Mouse (Mus musculus): Measurements from ENCODE around the gene Dixdc1.
"Not testable (repeated sequence)": the region's sequence is repeated elsewhere in the genome, so short reads cannot be mapped to it uniquely, and the experiment has no call there.

The Dixdc1 gene

DNA sequence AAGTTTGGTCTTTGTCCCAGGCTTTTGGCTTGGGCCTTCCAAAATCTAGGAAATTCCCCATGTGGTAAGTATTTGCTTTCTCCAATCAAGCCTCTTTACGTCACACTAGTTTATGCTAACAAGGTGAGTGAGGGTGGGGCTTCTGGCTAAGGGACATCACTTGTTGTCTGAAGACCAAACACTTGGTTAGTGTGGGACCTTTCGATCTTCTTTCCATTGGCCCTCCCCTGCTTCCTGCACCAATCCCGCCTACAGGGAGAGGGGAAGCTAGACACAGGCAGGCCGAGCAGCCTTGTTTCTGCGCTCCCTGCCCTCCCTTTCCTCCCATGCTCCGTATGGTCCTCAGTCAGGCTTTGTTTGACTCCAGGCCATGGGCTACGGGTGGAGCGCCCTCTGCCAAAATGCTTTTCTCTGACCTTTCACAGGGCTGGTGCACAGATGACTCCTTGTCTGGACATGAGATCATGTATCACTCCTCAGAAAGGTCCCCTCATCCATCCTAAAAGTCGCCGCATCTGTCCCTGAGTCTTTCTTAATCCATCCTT is 92.4 kb downstream of the Dixdc1 start:
- DNase-seq (ENCODE audit: low spot score): no peak

DNA sequence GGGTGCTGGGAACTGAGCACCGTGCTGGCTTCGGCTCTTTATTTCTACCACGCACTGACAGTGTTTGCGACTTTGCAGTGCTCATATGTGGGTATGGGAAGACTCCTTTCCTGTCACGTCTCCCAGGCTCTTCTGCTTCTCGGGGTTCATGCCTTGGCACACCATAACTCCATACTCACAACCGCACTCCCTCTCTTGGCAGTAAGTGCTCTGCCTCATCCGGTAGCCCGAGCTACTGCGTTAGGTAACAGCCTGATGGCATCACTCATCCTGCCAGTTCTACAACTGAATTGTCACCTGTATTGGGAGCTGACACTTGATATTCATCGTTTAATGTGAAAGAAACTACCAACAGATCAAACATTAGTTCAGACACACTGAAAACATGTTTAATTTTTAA is 105.0 kb downstream of the Dixdc1 start:
- no peak for DNase-seq (ENCODE audit: low spot score)

DNA sequence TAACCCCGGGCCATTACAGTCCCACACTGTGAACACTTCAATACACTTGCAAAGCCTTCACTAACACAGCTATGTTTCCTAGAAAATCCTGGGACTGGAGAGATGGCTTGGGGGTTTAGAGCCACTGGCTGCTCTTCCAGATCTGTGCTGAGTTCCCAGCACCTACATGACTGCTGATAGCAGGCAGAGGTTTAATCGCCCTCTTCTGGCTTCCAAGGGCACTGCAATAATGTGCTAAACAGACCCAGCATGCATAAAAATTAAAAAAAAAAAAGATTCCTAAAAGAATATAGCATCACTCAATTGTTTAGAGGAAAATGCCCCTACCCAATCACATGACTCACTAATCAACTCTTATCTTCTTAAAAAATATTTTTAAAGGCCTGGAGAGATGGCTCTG is 106.3 kb downstream of the Dixdc1 start:
- DNase-seq (ENCODE audit: low spot score): no peak

- DNase-seq (ENCODE audit: low spot score): no peak
Measured at GRCm38 (mm10) chr9:50632016-50632688, 107.2 kb downstream of the Dixdc1 start.

GRCm38 (mm10) chr9:50630903-50631302 is 108.4 kb downstream of the Dixdc1 start:
- DNase-seq (ENCODE audit: low spot score): not testable (repeated sequence)

- no peak for DNase-seq (ENCODE audit: low spot score)
Measured at GRCm38 (mm10) chr9:50617794-50618330, 121.5 kb downstream of the Dixdc1 start.

DNA sequence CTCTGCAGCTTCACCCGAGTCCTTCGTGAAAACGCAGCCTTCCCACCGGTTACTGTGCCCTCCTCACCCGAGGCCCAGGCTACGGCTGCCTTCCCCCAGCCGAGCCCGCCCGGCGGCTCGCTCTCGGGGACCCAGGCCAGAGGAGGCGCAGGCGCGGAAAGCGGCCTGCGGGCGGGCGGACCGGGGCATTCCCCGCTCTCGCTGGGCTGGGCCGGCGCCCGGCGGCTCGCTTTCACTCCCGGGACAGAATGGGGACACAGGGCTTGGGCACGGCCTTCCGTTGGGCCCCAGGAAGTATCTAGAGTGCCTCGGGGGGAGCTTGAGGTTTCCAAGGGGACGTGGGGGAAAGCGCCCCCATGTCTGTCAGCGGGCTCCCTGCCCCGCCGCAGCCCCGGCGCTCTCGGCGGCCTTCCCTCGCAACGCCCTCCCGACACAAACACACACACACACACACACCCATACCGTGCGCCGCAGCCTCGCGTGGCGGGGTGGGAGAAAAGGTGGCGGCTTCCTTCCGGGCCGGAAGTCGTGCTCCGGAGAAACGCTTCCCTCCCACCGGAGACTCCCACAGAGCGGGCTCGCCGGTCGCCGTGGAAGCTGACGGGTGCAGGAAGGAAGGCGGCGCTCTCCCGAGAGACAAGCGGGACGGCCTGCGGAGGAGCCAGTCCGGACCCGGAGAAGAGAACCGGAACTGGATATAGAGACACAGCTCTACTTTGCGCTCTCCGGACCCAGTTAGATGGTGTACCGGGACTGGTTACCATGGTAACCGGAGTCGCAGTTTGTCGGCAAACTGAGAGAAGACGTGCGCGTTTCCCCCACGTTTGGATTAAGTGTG is 122.3 kb downstream of the Dixdc1 start, which contains the start of the genes Pih1d2 and Nkapd1:
TSS of gene Pih1d2 (plus strand) at position 556 of the 838 bp plus-strand sequence.
TSS of gene Nkapd1 (minus strand) at position 699 of the 838 bp plus-strand sequence.
- peak; percentile 88 for DNase-seq (ENCODE audit: low spot score)

DNA sequence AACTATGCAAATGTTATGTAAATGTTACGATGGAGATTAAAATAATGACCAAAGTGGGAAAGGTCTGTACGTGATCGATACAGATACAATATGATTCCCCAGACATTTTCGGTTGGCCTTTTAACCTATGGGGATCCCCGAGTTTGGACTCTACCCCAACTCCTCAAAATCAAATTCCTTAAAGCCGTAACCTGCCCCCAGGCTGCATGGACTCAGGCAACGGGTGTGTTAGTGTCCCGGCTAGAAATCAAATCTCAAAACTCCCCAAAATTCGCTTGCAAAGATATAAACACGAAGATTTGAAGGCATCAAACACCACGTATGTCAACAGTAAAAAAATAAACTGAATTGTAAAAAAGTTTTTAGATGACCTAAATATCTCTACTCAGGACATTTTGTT is 123.2 kb downstream of the Dixdc1 start:
- no peak for DNase-seq (ENCODE audit: low spot score)
